8 mouse cellular contexts compared by ENCODE assay signal in the genomic region with DNA sequence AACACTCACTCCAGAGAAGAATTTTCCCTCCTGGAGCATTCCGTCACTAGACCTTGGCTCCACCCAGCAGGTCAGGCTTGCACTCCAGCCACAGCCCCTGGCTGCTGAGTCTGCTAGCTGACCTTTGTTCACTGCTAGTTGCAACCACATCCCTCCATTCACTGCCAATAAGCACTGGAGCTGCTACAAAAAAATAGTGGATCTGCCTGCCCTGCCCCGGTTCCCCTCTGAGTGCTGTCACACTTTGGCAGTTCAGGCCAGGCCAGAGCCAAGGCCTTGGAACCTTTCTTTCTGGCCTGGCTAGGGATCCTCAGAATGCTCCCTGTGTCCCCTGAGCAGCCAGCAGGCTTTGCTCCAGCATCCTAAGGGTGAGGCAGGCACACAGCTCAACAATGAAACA. TPM values are rescaled to one million over a fixed set of nuclear protein-coding genes. Genes with fewer than 3 reads are reported as not detected.
A peak's percentile ranks its signal among the peaks of the same experiment; 100 is the strongest.
DNase-seq lines count a peak whose midpoint lies in the region; ATAC-seq and TF ChIP-seq lines count a peak whose summit lies in the region.

No protein-coding gene starts in this region.

- no peak overlapping the region for H3K27ac ChIP-seq in intestine, embryonic 15.5 days
- no peak overlapping the region for H3K27ac ChIP-seq in intestine, postnatal 0 days (ENCODE audit: low read depth, low read length)
- H3K27ac ChIP-seq in limb, embryonic 11.5 days (replicated peaks; ENCODE audit: low read depth, low read length): peak overlapping the region; percentile 45; the same call in 1 of the 2 replicates

- ATAC-seq in intestine, embryonic 15.5 days: peak; percentile 73
- ATAC-seq in intestine, postnatal 0 days: no peak
- no peak for ATAC-seq in limb, embryonic 11.5 days (ENCODE audit: insufficient number of reproducible peaks, low FRiP score, low TSS enrichment, low read depth)
- ATAC-seq in activated CD4-positive, CD25-positive, alpha-beta regulatory T cell, adult 4 months: no peak

- H3K9me3 ChIP-seq in intestine, embryonic 15.5 days: 0 out of 2 replicates have a peak, but pooled peaks cover 4% of the 10 kb centered on the region
- no peaks in the 10 kb centered on the region for H3K9me3 ChIP-seq in intestine, postnatal 0 days (ENCODE audit: control insufficient read depth)
- no peaks in the 10 kb centered on the region for H3K9me3 ChIP-seq in limb, embryonic 11.5 days (ENCODE audit: control insufficient read depth, low read length)

- peak; percentile 66 for DNase-seq in cerebellum, adult 8-10 months
- peak; percentile 66 to 80 for DNase-seq in heart, adult 9 months (ENCODE audit: low spot score in 2 of 2)
- DNase-seq in limb, embryonic 11.5 days (ENCODE audit: low spot score): no peak
- no peak for DNase-seq in thymus, postnatal 36 days
- no peak for DNase-seq in frontal cortex, adult 2 months (ENCODE audit: extremely low spot score in 1 of 2, low spot score in 1 of 2)

- H3K4me1 ChIP-seq in intestine, embryonic 15.5 days (replicated peaks): peaks cover 4% of the 10 kb centered on the region
- no peaks in the 10 kb centered on the region for H3K4me1 ChIP-seq in intestine, postnatal 0 days (replicated peaks; ENCODE audit: control insufficient read depth, insufficient read depth, low read length)
- 0 out of 2 replicates have a peak, but pooled peaks cover 3% of the 10 kb centered on the region for H3K4me1 ChIP-seq in limb, embryonic 11.5 days (ENCODE audit: control insufficient read depth, insufficient read depth, low read length)

- 0 out of 2 replicates have a peak overlapping the region, but pooled peaks have one; percentile 9 for H3K4me2 ChIP-seq in intestine, embryonic 15.5 days (replicated peaks)
- H3K4me2 ChIP-seq in intestine, postnatal 0 days (replicated peaks; ENCODE audit: low read depth): no peak overlapping the region
- no peak overlapping the region for H3K4me2 ChIP-seq in limb, embryonic 11.5 days (ENCODE audit: low read depth, severe bottlenecking)

- H3K9ac ChIP-seq in intestine, embryonic 15.5 days: no peak overlapping the region
- no peak overlapping the region for H3K9ac ChIP-seq in intestine, postnatal 0 days (ENCODE audit: low read depth, low read length)
- H3K9ac ChIP-seq in limb, embryonic 11.5 days (ENCODE audit: low read length): no peak overlapping the region

- no peak for TF ChIP-seq CTCF in intestine, postnatal 0 days (IDR thresholded peaks at IDR 0.05; ENCODE audit: low read depth)

- H3K27me3 ChIP-seq in intestine, embryonic 15.5 days (replicated peaks): no peaks in the 10 kb centered on the region
- no peaks in the 10 kb centered on the region for H3K27me3 ChIP-seq in intestine, postnatal 0 days (replicated peaks; ENCODE audit: control insufficient read depth, insufficient read depth, low read length)
- no peaks in the 10 kb centered on the region for H3K27me3 ChIP-seq in limb, embryonic 11.5 days (ENCODE audit: control insufficient read depth, insufficient read depth, low read length)

- no peak overlapping the region for H3K4me3 ChIP-seq in intestine, embryonic 15.5 days (replicated peaks)
- H3K4me3 ChIP-seq in intestine, postnatal 0 days (ENCODE audit: low read depth, low read length): no peak overlapping the region
- no peak overlapping the region for H3K4me3 ChIP-seq in limb, embryonic 11.5 days (ENCODE audit: low read depth, low read length)

- H3K36me3 ChIP-seq in intestine, embryonic 15.5 days: no peaks in the 10 kb centered on the region
- H3K36me3 ChIP-seq in intestine, postnatal 0 days (ENCODE audit: control insufficient read depth, insufficient read depth): no peaks in the 10 kb centered on the region
- H3K36me3 ChIP-seq in limb, embryonic 11.5 days (ENCODE audit: control insufficient read depth, insufficient read depth, low read length): no peaks in the 10 kb centered on the region

- 26% methylated on average over 2 of the region's 2 CpGs for WGBS in intestine, embryonic 15.5 days
- 18% methylated on average over 2 of the region's 2 CpGs for WGBS in intestine, postnatal 0 days
- WGBS in limb, embryonic 11.5 days: 36% methylated on average over 2 of the region's 2 CpGs

RNA-seq across cellular contexts. Expression of gene Cbx3, which starts 19.6 kb away (rescaled TPM):
- polyA plus RNA-seq in intestine, embryonic 15.5 days (2015; fragmentation: Nextera tagmentation; extraction: Ambion mirVana): 342 and 418 TPM in 2 replicates
- 168 and 172 TPM in 2 replicates for polyA plus RNA-seq in intestine, postnatal 0 days (2015; fragmentation: Nextera tagmentation; extraction: Ambion mirVana)
- polyA plus RNA-seq in limb, embryonic 11.5 days (2014; fragmentation: Nextera tagmentation; extraction: Ambion mirVana): 677 and 697 TPM in 2 replicates
- 111 and 116 TPM in 2 replicates for polyA plus RNA-seq in frontal cortex, adult 2 months (2012; rRNA removed)
- polyA plus RNA-seq in activated CD4-positive, CD25-positive, alpha-beta regulatory T cell, adult 4 months (2017; shearing (Covaris generic)): 100 to 1,000 TPM; 744 to 779 TPM

RNA-seq across cellular contexts. Expression of gene Hnrnpa2b1, which starts 20.1 kb away (rescaled TPM):
- 1,529 and 1,675 TPM in 2 replicates for polyA plus RNA-seq in intestine, embryonic 15.5 days (2015; fragmentation: Nextera tagmentation; extraction: Ambion mirVana)
- polyA plus RNA-seq in intestine, postnatal 0 days (2015; fragmentation: Nextera tagmentation; extraction: Ambion mirVana): 654 and 678 TPM in 2 replicates
- polyA plus RNA-seq in limb, embryonic 11.5 days (2014; fragmentation: Nextera tagmentation; extraction: Ambion mirVana): 1,465 and 1,829 TPM in 2 replicates
- 774 and 875 TPM in 2 replicates for polyA plus RNA-seq in frontal cortex, adult 2 months (2012; rRNA removed)
- polyA plus RNA-seq in activated CD4-positive, CD25-positive, alpha-beta regulatory T cell, adult 4 months (2017; shearing (Covaris generic)): 1,000 to 10,000 TPM in 1 of 2 experiments, 100 to 1,000 TPM in 1; 998 to 1,298 TPM

RNA-seq across cellular contexts. Expression of gene Snx10, which starts 33.9 kb away (rescaled TPM):
- polyA plus RNA-seq in intestine, embryonic 15.5 days (2015; fragmentation: Nextera tagmentation; extraction: Ambion mirVana): 12.1 and 14.4 TPM in 2 replicates
- polyA plus RNA-seq in intestine, postnatal 0 days (2015; fragmentation: Nextera tagmentation; extraction: Ambion mirVana): 8.4 and 10.1 TPM in 2 replicates
- polyA plus RNA-seq in limb, embryonic 11.5 days (2014; fragmentation: Nextera tagmentation; extraction: Ambion mirVana): 16.8 and 19.1 TPM in 2 replicates
- polyA plus RNA-seq in frontal cortex, adult 2 months (2012; rRNA removed): 56.0 and 73.2 TPM in 2 replicates
- 10 to 100 TPM; 23.0 to 32.5 TPM for polyA plus RNA-seq in activated CD4-positive, CD25-positive, alpha-beta regulatory T cell, adult 4 months (2017; shearing (Covaris generic))

RNA-seq across cellular contexts. Expression of gene Nfe2l3, which starts 57.3 kb away (rescaled TPM):
- polyA plus RNA-seq in intestine, embryonic 15.5 days (2015; fragmentation: Nextera tagmentation; extraction: Ambion mirVana): 1.9 TPM in 2 replicates
- polyA plus RNA-seq in intestine, postnatal 0 days (2015; fragmentation: Nextera tagmentation; extraction: Ambion mirVana): 0.99 and 1.1 TPM in 2 replicates
- polyA plus RNA-seq in limb, embryonic 11.5 days (2014; fragmentation: Nextera tagmentation; extraction: Ambion mirVana): 0.73 and 1.0 TPM in 2 replicates
- polyA plus RNA-seq in frontal cortex, adult 2 months (2012; rRNA removed): 2.4 and 3.1 TPM in 2 replicates
- polyA plus RNA-seq in activated CD4-positive, CD25-positive, alpha-beta regulatory T cell, adult 4 months (2017; shearing (Covaris generic)): 1 to 10 TPM in 1 of 2 experiments, under 1 TPM in 1; 0.60 to 1.0 TPM

Comparison
In these comparisons a context has a peak if more than half of its experiments do, and no peak if none do; other contexts are left out.
1. DNase-seq: peak in cerebellum, adult 8-10 months (single experiment) and heart, adult 9 months (2 of 2); none in limb, embryonic 11.5 days (single experiment), thymus, postnatal 36 days (0 of 2) and frontal cortex, adult 2 months (0 of 2).